Mouse (Mus musculus): ENCODE data around the gene Ifit1bl2. TPM values are rescaled to one million over a fixed set of nuclear protein-coding genes. Genes with fewer than 3 reads are reported as not detected.

Gene Ifit1bl2
- polyA plus RNA-seq (2015; fragmentation: Nextera tagmentation; extraction: Ambion mirVana), result 0.32 and 0.41 TPM in 2 replicates

DNA sequence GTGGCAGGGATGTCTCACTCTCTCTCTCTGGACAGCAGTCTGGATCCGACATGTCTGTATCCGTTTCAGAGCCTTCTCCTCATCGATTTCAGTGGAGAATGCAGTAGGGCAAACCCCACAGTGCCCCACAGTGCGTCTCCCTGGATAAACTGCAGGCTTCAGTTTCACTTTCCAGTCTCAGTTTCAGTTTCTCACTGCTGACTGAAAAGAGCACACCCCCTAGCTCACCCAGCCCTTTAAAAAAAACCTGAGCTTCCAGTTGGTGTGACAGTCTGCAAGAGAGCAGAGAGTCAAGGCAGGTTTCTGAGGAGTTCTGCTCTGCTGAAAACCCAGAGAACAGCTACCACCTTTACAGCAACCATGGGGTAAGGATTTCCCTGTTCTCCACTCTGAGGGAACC, at the start of gene Ifit1bl2, which contains the start of gene Ifit1:
Ifit1bl2 (minus strand) TSS at position 121 of the 400 bp plus-strand sequence.
Ifit1 (plus strand) TSS at position 249 of the 400 bp plus-strand sequence.
- 16% methylated on average over 4 of the region's 4 CpGs for WGBS
- Histone ChIP-seq H3K9me3 (replicated peaks; ENCODE audit: low read length) (no peaks in the 10 kb centered on the region), H3K4me2 (ENCODE audit: low read length) (peak within 1 kb of the TSS; percentile 51), H3K4me3 (replicated peaks; ENCODE audit: low read depth, low read length) (peak within 1 kb of the TSS; percentile 29), H3K9ac (ENCODE audit: low read depth, low read length) (peak within 1 kb of the TSS; percentile 52), H3K27ac (no peak within 1 kb of the TSS), H3K36me3 (ENCODE audit: insufficient read depth, low read length) (no peaks in the 10 kb centered on the region), H3K4me1 (replicated peaks; ENCODE audit: insufficient read depth, low read length) (0 out of 2 replicates have a peak, but pooled peaks cover 4% of the 10 kb centered on the region), H3K27me3 (ENCODE audit: insufficient read depth, low read length) (no peaks in the 10 kb centered on the region)
- no peak for TF ChIP-seq CTCF (IDR thresholded peaks at IDR 0.05; ENCODE audit: low read depth)
- DNase-seq (ENCODE audit: low spot score) (peak; percentile 74), ATAC-seq (replicated peaks; ENCODE audit: low FRiP score, low read depth) (no peak; the same call in 1 of the 2 replicates)

DNA sequence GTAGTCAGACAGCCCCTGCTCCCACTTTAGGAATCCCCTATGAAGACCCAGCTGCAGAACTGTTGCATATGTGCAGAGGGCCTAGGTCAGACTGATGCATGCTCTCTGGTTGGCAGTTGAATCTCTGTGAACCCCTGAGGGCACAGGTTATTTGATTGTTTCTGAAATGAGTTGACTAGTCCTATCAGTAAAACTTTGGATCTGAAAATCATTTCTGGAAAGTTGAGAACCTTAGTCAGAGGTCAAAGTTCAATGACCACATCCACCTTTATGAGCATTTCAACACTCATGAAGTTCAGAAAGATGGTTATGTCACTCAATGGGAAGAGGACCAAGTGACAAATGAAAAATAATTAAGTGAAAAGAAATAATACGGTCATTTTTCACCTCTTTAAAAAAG, 45.0 kb upstream of the Ifit1bl2 start:
- Histone ChIP-seq H3K4me2 (ENCODE audit: low read length) (no peak overlapping the region), H3K9me3 (replicated peaks; ENCODE audit: low read length) (no peaks in the 10 kb centered on the region), H3K4me1 (replicated peaks; ENCODE audit: insufficient read depth, low read length) (no peaks in the 10 kb centered on the region), H3K9ac (ENCODE audit: low read depth, low read length) (no peak overlapping the region), H3K36me3 (ENCODE audit: insufficient read depth, low read length) (no peaks in the 10 kb centered on the region), H3K27me3 (ENCODE audit: insufficient read depth, low read length) (no peaks in the 10 kb centered on the region), H3K27ac (no peak overlapping the region), H3K4me3 (replicated peaks; ENCODE audit: low read depth, low read length) (no peak overlapping the region)
- WGBS, result 97% methylated on average over 1 of the region's 1 CpGs
- DNase-seq (ENCODE audit: low spot score) (no peak), ATAC-seq (replicated peaks; ENCODE audit: low FRiP score, low read depth) (no peak)
- no peak for TF ChIP-seq CTCF (IDR thresholded peaks at IDR 0.05; ENCODE audit: low read depth)

DNA sequence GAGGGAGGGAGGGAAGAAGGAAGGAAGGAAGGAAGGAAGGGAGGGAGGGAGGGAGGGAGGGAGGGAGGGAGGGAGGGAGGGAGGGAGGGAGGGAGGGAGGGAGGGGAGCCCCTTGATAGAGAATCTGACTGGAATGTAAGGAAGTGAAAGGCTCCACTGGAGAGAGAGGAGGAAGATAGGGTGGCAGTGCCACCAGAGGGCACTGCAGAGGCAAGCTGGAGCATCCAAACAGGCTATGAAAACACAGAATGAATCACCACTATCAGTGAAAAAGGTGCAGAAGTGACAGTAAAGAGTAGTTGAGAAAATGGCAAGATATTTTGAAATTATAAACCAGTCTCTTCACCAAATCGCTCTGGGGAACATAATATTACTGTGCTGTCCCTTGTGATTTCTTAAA, 44.3 kb upstream of the Ifit1bl2 start:
- TF ChIP-seq CTCF (IDR thresholded peaks at IDR 0.05; ENCODE audit: low read depth), result peak; percentile 75
- Histone ChIP-seq H3K27ac (no peak overlapping the region), H3K9ac (ENCODE audit: low read depth, low read length) (no peak overlapping the region), H3K27me3 (ENCODE audit: insufficient read depth, low read length) (no peaks in the 10 kb centered on the region), H3K4me1 (replicated peaks; ENCODE audit: insufficient read depth, low read length) (no peaks in the 10 kb centered on the region), H3K4me2 (ENCODE audit: low read length) (no peak overlapping the region), H3K9me3 (replicated peaks; ENCODE audit: low read length) (no peaks in the 10 kb centered on the region), H3K4me3 (replicated peaks; ENCODE audit: low read depth, low read length) (no peak overlapping the region), H3K36me3 (ENCODE audit: insufficient read depth, low read length) (no peaks in the 10 kb centered on the region)
- WGBS, result 50% methylated on average over 1 of the region's 1 CpGs
- DNase-seq (ENCODE audit: low spot score) (peak; percentile 78), ATAC-seq (replicated peaks; ENCODE audit: low FRiP score, low read depth) (no peak)

DNA sequence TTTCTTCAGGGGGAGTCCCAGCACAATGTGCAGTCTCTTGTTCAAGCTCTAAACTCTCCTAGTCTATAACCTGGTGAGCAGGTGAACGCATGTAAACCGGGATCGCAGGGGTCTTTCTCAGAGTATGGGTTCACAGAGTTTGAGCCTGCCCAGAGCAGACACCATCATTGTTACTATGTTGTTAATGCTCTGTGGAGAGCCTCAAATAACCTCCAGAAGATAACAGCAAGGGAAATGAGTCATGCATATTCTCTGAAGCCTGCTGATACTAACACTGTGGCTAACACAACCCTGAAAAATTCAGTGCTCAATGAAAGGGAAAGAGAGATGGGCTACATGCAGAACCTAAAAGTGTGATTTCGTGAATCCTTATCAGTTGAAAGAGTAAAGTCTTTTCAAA, 37.9 kb upstream of the Ifit1bl2 start:
- DNase-seq (ENCODE audit: low spot score) (no peak), ATAC-seq (replicated peaks; ENCODE audit: low FRiP score, low read depth) (no peak)
- no peak overlapping the region for H3K27ac ChIP-seq
- H3K9me3 ChIP-seq (replicated peaks; ENCODE audit: low read length), result no peaks in the 10 kb centered on the region
- H3K27me3 ChIP-seq (ENCODE audit: insufficient read depth, low read length), result no peaks in the 10 kb centered on the region
- no peak overlapping the region for H3K9ac ChIP-seq (ENCODE audit: low read depth, low read length)
- no peak for TF ChIP-seq CTCF (IDR thresholded peaks at IDR 0.05; ENCODE audit: low read depth)
- 87% methylated on average over 4 of the region's 4 CpGs for WGBS
- no peak overlapping the region for H3K4me3 ChIP-seq (replicated peaks; ENCODE audit: low read depth, low read length)
- no peaks in the 10 kb centered on the region for H3K4me1 ChIP-seq (replicated peaks; ENCODE audit: insufficient read depth, low read length)
- no peaks in the 10 kb centered on the region for H3K36me3 ChIP-seq (ENCODE audit: insufficient read depth, low read length)
- H3K4me2 ChIP-seq (ENCODE audit: low read length), result no peak overlapping the region

DNA sequence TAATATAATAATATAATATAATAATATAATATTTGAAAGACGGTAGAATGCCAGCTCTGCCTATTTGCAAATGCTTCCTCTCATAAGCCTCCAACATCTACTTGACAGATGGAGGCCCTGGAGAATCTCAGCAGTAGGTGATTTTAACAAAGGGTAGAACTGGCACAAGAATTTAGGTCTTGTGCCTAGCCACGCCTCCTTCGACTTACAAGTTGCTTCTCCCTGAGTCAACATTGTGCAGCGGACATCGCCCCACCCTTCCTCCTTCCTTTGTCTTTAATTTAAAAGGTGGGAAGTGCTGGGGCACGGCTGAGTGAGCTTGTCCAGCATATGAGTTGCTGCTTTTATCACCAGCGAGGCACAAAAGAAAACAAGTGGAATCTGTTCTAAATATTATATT, 32.9 kb upstream of the Ifit1bl2 start:
- DNase-seq (ENCODE audit: low spot score), result peak; percentile 31

DNA sequence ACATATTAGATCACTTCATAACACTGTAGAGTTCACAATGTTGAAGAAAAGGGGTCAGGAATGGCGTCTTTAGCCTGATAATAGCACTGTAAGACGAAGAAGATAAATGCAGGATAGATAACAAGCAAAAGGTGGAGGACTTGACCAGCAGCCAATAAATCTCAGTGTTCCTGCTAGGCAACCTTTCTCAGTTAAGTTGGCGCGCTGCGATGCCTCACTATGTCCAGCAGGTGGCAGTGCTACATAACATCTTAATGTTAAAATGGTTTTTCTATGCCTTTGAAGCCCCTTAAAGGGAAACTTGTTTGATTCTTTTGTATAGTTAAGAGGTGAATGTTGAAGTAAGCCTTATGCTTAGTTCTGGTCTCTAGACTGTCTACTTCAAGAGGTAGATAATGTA, 25.6 kb upstream of the Ifit1bl2 start:
- DNase-seq (ENCODE audit: low spot score) (peak; percentile 88), ATAC-seq (replicated peaks; ENCODE audit: low FRiP score, low read depth) (no peak)
- no peaks in the 10 kb centered on the region for H3K36me3 ChIP-seq (ENCODE audit: insufficient read depth, low read length)

More for the DNA sequence above, 32.9 kb upstream of the Ifit1bl2 start:
- H3K27ac ChIP-seq, result no peak overlapping the region
- no peak for ATAC-seq (replicated peaks; ENCODE audit: low FRiP score, low read depth)
- 58% methylated on average over 7 of the region's 7 CpGs for WGBS
- TF ChIP-seq CTCF (IDR thresholded peaks at IDR 0.05; ENCODE audit: low read depth), result no peak
- no peaks in the 10 kb centered on the region for H3K9me3 ChIP-seq (replicated peaks; ENCODE audit: low read length)
- no peak overlapping the region for H3K4me3 ChIP-seq (replicated peaks; ENCODE audit: low read depth, low read length)
- no peak overlapping the region for H3K4me2 ChIP-seq (ENCODE audit: low read length)
- H3K27me3 ChIP-seq (ENCODE audit: insufficient read depth, low read length), result no peaks in the 10 kb centered on the region
- H3K4me1 ChIP-seq (replicated peaks; ENCODE audit: insufficient read depth, low read length), result no peaks in the 10 kb centered on the region
- no peak overlapping the region for H3K9ac ChIP-seq (ENCODE audit: low read depth, low read length)
- no peaks in the 10 kb centered on the region for H3K36me3 ChIP-seq (ENCODE audit: insufficient read depth, low read length)

DNA sequence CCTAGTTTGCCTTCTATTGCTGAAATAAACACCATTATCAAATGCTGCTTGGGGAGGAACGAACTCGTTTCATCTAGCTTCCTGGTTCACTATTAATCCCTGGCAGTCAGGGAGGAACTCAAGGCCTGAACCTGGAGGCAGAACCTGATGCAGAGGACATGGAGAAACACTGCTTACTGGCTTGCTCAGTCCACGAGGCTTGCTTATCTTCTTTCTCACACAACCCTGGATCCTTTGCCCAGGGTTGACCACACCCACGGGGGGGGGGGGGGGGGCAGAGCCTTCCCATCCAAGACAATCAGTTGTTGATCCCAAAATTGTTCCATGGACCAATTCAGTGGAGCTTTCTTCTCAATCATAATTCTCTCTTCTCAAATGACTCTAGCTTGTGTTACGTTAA, 22.2 kb upstream of the Ifit1bl2 start:
- no peaks in the 10 kb centered on the region for H3K36me3 ChIP-seq (ENCODE audit: insufficient read depth, low read length)
- no peaks in the 10 kb centered on the region for H3K9me3 ChIP-seq (replicated peaks; ENCODE audit: low read length)
- H3K4me2 ChIP-seq (ENCODE audit: low read length), result no peak overlapping the region
- H3K4me1 ChIP-seq (replicated peaks; ENCODE audit: insufficient read depth, low read length), result no peaks in the 10 kb centered on the region
- no peak overlapping the region for H3K27ac ChIP-seq
- no peak for DNase-seq (ENCODE audit: low spot score)
- no peaks in the 10 kb centered on the region for H3K27me3 ChIP-seq (ENCODE audit: insufficient read depth, low read length)
- no peak for TF ChIP-seq CTCF (IDR thresholded peaks at IDR 0.05; ENCODE audit: low read depth)
- ATAC-seq (replicated peaks; ENCODE audit: low FRiP score, low read depth), result no peak
- H3K4me3 ChIP-seq (replicated peaks; ENCODE audit: low read depth, low read length), result no peak overlapping the region
- no peak overlapping the region for H3K9ac ChIP-seq (ENCODE audit: low read depth, low read length)
- 54% methylated on average over 5 of the region's 5 CpGs for WGBS

More for the DNA sequence above, 25.6 kb upstream of the Ifit1bl2 start:
- H3K4me3 ChIP-seq (replicated peaks; ENCODE audit: low read depth, low read length), result no peak overlapping the region
- H3K27me3 ChIP-seq (ENCODE audit: insufficient read depth, low read length), result no peaks in the 10 kb centered on the region
- H3K4me1 ChIP-seq (replicated peaks; ENCODE audit: insufficient read depth, low read length), result no peaks in the 10 kb centered on the region
- H3K4me2 ChIP-seq (ENCODE audit: low read length), result no peak overlapping the region
- peak; percentile 99 for TF ChIP-seq CTCF (IDR thresholded peaks at IDR 0.05; ENCODE audit: low read depth)
- no peak overlapping the region for H3K9ac ChIP-seq (ENCODE audit: low read depth, low read length)
- no peaks in the 10 kb centered on the region for H3K9me3 ChIP-seq (replicated peaks; ENCODE audit: low read length)
- WGBS, result under 1% methylated on average over 5 of the region's 5 CpGs
- H3K27ac ChIP-seq, result no peak overlapping the region

Measured in kidney, postnatal 0 days (tissue).